Mouse (Mus musculus) stomach, postnatal 0 days (tissue): ENCODE measurements around the gene Cct3.
"Not testable (repeated sequence)": the region's sequence is repeated elsewhere in the genome, so short reads cannot be mapped to it uniquely, and the experiment has no call there.

ENCODE experiments used
- CTCF ChIP-seq: IDR thresholded peaks from 2 replicates; pipeline ENCODE4 v1.5.1; 2016; ENCODE audit warnings: antibody characterized with exemption, low read depth, mild to moderate bottlenecking, moderate library complexity
- EP300 ChIP-seq: optimal IDR thresholded peaks from 2 replicates; pipeline ENCODE3; 2016; ENCODE audit warnings: antibody characterized with exemption

- not testable (repeated sequence) for TF ChIP-seq CTCF, EP300
Observed at GRCm38 (mm10) chr3:88285565-88285895, 11.4 kb upstream of the Cct3 start.
